Mouse (Mus musculus) embryonic fibroblast, embryonic 13.5 days (primary cell): ENCODE results near the gene Wdr41.

ENCODE experiments used
- CTCF ChIP-seq: IDR thresholded peaks from 2 replicates; pipeline ENCODE4 v1.5.1; 2011; ENCODE audit warnings: mild to moderate bottlenecking, control low read depth, low read length, moderate library complexity, borderline replicate concordance; ENCODE audit not compliant: insufficient read depth
- POLR2A ChIP-seq: IDR thresholded peaks from 2 replicates; pipeline ENCODE4 v1.6.1; 2011; ENCODE audit warnings: low read depth, mild to moderate bottlenecking, control low read depth, low read length, moderate library complexity

DNA sequence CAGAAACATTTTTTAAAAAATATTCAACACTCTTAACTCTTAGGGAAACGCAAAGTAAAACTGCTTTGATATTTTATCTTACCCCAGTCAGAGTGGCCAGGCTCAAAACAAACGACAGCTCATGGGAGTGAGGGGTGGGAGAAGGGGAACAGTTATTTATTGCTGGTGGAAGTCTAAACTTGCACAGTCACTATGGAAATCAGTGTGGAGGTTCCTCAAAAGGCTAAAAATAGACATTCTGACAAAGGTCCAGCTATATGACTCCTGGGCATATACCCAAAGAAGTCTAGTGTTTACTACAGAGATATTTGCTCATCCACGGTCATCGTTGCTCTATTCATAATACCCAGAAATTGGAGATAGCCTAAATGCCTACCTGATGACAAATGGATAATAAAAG, 62.1 kb downstream of the Wdr41 start:
- TF ChIP-seq CTCF = no peak
- no peak for TF ChIP-seq POLR2A
